Mouse (Mus musculus) adrenal gland, postnatal 4 days (tissue): ENCODE measurements at regions not wholly inside any gene's neighbourhood (a gene's known extent, or its start where the extent isn't known, plus 50 kb on each side); places are given as distances from the start of the nearest gene placed in this dataset.

ENCODE experiments used
- DNase-seq, 2 experiments: peaks; one replicate each; pipeline ENCODE4 v3.0.0; 2021 to 2022; ENCODE audit warnings: low spot score in 2 of 2, mixed read lengths in 2 of 2

DNA sequence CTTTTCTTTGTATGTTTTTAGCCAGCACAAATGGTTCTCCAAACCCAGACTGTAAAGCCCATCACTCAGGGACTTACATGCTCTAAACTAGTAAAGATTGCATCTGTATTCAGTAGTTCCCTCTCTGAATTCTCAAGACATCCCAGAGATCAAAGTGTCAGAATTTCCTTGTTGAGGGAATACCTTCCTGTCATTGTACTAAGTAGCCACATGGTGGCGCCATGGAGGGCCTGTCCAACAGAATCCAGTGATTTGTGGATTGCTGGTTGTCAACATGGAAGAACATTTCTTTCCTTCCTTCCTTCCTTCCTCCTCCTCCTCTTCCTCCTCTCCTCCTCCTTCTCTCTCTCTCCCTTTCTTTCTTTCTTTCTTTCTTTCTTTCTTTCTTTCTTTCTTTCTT lies 93.6 kb upstream of the Trpm1 start:
- DNase-seq, result no peak

DNA sequence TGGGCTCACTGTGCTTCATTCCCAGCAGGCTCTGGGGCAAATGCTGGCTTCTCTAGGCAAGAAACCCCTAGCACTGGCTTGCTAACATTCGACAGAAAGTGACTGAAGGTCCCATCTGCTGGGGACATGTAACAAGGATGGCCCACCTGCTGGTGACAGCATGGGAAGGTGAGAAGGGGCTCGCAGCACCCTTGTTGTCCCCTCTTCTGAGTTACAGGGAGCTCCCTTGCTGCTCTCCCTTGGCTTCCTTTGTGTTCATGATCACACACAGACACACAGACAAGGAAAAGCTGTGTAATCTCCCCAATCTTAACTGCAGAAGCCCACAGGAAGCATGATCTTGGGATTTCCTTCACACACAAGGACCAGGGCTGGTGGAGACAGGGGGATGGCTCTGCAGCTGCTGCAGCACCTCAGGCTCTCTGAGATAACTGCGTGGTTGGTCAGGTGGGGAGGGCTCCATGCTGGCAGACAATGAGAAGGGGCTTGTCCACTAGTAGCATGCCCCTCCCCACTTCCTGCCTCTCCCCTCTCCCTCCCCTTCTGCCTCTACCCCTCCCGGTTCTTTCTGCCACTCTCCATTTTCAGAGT lies 95.3 kb upstream of the Trpm1 start:
- DNase-seq, result no peak

DNA sequence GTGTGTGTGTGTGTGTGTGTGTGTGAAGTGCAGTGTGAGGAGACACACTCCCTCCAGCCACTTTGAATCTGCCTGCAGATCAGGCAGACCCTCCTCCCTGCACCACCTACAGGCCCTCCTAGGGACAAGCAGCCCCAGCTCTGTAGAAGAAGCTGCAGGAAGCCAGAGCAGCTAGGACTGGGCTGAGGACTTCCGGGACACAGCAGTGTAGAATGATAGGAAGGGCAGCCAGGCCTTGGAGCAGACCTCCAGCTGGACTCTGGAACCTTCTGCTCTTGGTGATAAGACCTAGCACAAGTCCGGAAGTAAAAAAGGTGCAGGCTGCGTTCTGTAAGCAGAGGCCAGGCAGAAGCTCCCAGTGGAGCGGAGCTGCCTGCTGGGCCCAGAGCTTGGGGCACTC lies 95.8 kb upstream of the Trpm1 start:
- DNase-seq, result no peak

DNA sequence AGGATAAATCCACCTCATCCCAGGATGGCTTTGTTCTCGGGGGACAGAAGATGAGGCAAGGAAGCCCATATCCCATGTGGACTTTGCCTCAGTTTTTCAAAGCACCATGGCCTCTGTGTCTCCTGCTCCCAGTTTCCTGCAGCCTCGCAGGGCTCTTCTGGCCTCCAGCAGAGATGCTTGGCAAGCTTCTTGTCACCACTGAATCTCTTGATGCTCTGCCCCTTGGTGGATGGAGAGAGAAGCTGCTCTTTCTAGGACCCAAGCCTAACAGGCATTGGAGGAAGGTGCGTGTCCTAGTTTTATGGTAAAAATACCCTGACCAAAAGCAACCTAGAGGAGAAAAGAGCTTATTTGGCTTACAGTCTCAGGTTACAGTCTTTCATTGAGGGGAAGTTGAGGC lies 97.1 kb upstream of the Trpm1 start:
- DNase-seq, result no peak

DNA sequence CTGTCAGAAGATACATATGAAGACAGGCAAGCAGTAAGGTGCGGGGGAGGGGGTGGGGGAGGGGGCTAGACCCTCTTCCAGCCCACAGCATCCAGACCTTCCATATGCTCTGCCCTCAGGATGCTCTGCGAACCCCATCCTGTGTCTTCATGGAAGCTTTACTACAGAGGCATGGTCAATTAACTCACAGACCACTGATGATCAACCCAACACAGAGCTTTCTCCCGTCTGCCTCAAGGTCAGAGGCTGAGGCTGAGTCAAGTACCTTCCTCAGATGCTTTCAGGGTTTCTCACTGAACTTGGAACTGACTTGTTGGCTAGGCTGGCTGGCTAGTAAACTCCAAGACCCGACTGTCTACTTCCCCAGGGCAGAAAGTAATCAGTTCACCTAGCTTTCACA lies 98.6 kb upstream of the Trpm1 start:
- no peak for DNase-seq

DNA sequence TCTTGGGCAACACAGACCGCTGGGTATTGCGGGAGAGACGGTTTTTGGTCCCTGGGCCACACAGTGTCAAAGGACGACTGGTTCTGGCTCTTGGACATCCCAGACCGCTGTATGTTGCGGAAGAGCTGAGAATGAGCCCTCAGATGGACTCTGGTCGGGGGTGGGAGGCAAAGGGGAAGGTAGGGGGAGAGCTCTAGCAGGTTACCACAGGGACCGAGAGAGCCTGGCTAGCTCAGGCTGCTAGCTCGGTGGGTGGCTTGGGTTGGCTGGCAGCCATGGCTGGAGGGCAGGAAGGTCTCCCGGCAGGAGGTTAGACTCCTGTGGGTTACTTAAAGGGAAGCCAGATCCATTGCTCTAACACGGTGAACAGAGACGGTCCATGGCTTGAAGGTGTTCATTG lies 99.9 kb upstream of the Trpm1 start:
- no peak for DNase-seq

DNA sequence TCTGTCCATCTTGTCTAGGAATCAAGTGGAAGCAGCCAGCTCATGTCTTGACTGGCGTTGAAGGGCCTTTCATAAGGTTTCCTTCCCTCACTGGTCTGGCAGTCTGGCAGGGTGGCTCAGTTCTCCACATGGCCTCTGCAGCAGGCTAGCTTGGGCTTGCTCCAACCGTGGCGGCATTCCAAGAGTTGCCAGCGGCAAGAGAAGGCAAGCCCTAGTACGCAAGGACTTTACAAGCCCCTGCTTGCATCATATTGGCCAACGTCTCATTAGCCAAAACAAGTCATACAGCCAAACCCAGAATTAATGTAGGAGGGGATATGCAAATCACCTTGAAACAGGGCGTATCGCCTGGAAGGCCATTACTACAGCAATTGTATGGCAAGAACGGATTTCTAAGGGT lies 101.2 kb upstream of the Trpm1 start:
- no peak for DNase-seq

DNA sequence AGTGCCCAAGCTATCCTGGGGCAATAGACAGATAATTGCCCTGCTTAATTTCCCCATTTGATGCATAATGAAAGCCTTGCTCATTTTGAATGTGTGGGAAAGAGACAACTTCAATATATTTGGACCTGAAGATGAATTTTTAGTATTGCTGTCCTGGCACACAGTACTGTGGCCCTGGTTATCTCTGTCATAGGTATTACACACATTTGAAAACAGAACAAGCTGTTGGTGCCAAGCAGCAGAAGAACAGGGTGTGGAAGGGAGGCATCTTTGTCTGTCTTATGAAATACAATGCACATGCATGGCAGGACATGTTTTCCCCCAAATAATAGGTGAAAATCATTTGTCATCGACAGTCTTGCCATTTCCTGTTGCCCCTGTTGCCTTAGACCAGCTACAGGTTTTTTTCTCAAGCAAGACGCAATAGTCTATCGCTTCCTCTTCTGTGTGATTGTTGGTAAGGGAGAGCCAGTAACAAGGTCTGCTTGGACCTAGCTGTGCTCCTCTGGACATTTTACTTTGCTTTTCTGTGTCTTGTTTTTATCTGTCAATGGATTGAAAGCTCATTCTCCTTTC lies 102.7 kb upstream of the Trpm1 start:
- no peak for DNase-seq

DNA sequence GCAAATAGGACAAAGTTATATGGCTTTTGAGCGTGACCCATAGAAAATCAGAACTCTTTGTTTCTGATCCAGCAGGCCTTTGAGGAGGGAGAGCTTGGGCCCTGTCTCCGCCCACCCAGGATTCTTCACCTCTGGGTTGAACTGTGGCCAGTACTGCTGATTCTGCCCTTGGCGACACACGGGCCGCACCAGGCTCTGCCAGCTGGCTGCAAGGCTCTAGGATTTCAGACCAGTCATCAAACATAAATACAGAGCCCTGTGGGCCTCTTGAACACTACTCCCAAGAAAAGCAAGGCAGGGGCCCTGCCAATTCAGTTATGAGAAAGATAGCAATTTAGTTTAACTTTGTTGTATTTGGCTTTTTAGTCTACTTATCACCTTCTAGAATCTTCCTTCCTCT lies 103.4 kb upstream of the Trpm1 start:
- DNase-seq, result no peak

DNA sequence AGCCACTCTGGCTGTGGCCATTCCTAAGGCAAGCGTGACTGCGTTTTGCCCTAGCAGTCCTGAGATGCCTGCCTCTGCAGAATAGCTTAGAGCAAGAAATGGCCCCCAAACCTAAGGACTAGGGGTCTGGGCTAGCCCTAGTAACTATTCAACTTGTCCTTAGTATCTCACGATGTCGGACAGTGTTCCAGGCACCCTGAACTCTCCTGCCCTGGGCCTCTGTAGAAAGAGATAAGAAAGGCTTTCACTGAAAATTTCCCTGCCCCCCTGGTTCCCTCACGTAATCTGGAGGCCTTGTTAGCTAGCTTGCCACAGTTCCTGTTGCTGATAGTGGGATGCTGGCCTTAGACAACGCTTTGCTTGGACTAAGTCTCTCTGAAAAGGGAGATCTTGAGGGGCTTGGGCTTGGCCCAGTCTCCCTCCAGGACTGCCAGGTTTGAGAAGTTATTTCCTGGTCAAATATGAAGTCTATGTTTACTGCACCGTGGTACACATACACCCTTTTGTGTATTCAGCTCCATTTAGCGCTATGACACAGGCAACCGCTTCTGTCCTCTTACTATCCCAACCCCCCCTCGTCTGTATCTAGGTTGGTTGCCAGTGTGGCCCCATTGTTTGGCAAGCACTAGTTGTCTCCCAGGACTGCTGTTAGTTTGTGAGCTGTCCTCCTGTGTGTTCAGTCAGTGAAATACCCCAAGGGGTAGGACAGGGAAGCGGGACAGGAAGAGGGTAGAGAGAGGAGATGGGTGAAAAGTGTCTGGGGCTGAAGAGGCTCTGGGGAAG lies 104.3 kb upstream of the Trpm1 start:
- no peak for DNase-seq

DNA sequence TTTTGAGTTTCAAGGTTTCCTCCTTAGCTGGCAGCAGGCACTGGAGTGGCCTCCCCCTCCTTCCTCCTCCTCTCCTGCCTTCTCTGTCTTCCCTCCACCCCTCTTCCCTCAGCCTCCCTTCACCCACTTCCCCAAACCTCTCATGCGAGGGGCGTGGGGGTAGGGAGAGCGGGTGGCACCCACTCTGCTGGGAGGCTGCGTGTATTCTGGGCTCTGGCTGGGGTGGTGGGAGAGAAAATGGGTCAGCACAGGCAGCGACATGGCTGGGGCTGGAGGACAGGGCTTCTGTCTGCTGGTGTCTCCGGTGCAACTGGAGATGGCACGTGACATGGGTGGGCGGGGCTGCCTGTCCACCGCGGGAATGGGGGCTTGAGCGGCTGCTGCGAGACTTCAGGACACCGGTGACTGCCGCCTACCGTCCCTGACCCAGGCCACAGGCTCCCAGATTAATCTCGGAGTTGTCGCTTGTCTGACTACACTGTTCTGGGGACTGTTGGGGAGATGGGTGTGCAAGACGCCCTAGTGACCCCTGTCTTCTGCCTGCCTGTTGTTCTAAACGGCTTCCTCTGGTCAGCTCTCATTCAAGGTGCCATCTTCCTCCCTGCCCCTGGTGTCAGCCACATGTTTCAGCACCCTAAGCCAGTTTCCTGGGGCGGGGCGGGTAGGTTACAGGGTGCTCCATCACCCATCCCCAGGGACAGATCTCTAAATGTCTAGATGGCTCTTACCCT lies 105.0 kb upstream of the Trpm1 start:
- DNase-seq, result peak; percentile 37 to 49

DNA sequence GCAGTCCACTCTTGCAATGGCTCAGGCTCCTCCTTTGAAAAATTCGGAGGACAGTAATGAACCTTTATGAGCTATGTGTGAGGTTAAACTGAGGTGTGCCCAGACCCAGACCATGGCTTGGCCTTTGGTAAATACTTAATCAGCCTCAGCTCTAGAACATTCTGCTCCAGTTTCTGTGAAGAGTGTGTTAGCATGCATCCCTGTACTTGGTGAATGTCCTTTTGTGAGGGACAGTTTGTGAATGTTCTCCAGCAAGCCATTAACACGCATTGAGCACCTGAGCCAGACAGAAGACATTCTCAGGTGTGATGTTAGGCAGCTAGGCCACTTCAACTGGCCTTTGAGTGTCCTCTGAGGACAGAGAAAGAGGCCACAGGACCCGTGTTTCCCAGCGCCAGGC lies 105.8 kb upstream of the Trpm1 start:
- no peak for DNase-seq

DNA sequence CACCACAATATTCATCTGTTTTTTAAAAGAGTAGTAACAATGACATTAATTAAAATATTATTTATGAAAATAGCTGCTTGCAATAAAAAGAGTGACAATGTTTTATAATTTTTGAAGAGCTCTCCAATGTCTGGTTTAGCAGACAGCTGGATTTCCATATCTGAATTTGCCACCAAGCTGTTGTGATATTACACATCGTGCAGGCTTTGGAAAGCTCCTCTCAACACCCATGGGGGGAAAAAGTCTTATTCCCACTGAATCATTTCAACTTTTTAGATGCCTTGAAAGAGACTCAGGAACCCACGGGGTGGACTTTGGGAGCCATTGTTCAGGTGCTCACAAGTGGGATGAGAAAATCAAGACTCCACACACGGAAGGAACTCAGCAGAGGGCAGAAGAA lies 106.6 kb upstream of the Klf13 start:
- no peak for DNase-seq

DNA sequence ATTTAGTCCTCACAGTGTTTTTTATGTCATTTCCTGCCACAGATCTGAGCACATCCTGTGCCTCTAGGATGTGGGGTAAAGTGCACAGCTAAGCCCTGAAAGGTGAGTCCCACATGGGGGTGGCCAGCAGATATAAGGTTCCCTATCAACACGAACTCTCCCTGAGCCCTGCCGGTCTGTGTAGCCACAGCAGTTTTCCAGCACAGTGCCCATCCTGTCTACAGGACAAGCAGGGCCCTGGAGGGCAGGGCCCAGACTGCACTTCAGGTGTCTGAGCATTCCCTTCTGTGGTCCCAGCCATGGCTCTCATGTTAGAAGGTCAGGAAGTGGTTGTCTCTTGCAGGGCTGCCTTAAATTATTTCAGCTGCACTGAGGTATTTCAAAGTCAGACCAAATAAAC lies 104.3 kb upstream of the Klf13 start:
- no peak for DNase-seq

DNA sequence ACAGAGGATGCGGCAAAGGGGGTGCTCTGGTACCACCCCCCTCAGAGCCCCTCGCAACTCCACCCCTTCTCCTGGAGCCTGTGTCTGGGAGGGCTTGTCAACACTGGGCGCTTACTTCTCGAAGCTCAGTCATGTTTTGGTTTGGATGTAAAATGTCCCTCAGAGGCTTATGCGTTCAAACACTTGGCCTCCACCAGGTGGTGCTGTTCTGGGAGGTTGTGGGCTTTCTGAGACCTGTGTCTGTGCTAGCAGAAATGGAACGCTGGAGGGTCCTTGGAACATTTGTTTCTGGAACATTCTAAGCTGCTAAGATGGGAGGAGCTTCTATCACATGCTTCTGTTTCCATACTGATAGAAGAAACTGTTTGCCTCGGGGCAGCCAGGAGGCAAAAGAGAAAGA lies 102.6 kb upstream of the Klf13 start:
- no peak for DNase-seq

DNA sequence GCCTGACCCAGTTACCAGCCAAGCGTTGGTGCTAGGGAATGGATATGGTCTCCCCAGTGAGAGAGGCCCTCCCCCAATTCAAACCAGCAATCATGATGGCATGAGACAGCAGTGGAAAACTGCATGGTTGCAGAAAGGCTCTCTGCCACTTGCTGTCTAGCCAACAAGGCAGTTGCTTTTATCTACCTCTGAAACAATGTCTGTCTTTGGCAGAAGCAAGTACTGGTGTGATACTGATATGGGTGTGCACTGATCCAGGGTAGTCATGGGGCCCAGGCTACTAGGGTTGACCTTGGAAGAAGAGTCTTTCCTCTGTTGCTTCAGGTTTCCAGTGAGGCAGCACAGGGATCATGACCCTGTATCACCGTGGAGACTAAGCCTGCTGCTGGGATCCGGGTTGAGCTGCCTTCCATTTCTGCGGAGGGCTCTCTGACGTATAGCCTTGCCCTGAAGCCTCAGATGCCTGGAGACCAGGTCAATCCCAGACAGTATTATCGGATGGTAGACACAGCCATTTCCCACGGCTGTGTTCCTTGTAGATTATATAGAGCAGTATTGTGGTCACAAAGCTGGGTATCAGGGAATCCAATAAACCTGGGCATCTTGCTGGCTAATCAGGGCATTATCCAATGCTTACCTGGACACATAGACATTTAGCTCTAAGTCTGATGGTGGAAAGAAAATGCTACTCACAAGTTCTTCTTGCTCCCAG lies 101.5 kb upstream of the Klf13 start:
- DNase-seq, result no peak

DNA sequence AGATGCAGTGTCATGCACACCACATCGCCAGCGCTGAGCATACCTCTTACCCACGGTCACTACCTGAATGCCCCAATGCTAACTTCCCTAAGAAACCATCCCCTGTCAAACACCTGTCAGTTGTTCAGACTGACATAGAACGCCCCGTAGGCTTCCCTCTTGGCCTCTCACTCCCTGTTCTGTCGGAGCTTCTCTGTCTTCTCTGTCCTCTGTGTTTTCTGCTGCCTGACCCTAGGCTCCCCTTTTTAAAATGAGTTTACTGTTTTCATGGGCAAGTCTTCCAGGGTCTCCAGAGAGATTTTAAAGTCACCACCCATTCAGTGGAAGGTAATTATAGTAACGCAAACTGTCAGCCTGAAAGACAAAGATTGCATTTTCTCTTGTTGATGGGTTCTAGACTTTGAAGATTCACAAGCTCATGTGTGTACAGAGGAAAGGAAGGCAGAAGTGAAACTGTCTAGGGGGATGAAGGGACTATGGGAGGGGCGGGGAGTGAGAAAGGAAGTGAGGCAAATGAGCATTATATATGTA lies 99.1 kb upstream of the Klf13 start:
- no peak for DNase-seq

DNA sequence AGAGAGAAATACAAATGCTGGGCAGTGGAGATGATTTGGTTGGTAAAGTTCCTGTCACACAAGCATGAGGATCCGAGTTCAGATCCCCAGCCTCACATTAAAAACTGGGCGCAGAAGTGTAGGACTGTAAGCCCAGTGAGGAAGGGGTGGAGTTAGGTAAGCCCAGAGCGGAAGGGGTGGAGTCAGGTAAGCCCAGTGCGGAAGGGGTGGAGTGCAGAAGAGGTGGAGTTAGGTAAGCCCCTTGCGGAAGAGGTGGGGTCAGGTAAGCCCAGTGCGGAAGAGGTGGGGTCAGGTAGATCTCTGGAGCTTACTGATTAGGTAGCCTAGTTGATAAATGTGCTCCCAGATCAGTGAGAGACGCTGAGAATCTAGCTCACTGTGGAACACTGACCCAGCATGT lies 97.4 kb upstream of the Klf13 start:
- no peak for DNase-seq

DNA sequence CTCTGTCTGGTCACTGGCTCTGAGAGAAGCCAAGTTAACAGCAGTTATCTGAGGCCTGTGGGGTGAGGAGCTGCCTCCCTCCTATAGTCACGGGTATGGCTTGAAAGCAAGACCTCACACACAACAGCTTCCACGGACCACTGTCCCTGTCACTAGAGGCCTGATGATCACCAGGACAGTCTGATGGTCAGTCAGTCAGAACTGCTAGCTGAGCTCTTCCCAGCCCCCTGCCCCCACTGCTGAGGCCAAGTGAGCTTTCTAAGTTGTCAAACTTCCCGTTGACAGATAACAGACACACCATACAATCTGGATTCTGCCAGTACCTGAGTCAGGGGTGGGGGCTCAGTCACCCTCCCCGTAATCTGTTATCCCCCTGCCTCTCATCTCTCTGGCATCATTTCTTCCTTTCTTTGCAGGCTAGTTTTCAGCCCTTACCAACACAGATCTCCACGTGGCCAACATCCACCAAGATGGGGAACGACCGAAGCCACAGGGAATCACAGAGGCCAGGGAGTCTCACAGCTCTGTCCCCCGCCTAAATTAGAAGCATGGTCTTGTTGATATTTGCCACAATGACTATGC lies 96.4 kb upstream of the Klf13 start:
- DNase-seq, result no peak

DNA sequence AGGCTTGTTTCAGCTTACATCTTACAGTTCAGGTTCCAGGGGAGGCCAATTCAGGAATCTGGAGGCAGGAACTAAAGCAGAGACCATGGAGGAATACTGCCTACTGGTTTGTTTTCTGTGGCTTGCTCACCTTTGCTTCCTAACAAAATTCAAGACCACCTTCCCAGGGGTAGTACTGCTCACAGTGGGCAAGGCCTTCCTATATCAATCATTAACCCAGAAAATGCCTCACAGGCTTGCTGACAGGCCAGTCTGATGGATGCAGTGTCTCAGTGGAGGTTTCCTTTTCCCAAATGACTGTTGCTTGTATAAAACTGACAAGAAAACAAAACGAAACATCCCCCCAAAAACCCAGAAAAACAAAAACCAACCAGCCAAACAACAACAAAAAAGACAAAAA lies 95.8 kb upstream of the Klf13 start:
- DNase-seq, result no peak

DNA sequence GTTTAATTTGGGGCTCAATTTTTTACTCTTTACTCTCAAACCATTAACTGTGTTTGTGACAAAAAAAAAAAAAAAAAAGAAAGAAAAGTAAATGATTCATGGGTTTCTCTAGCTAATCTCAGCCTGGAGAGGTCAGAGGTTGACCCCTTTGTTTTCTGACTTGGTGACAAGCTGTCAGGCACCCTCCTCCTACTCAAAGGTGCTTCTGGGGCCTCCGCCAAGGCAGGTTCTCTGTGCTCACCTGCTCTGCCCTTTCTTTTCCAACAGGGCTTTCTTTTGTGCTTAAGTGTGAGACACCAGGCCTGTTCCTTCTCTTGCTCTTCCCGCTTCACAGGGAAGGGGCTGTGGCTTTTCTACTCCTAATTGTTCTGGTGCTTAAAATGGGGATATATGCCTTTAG lies 94.7 kb upstream of the Klf13 start:
- DNase-seq, result no peak
